Mouse (Mus musculus): ENCODE measurements around the gene Bbs9. TPM values are rescaled to one million over a fixed set of nuclear protein-coding genes. Genes with fewer than 3 reads are reported as not detected.

The Bbs9 gene
- polyA plus RNA-seq (2017; shearing (Covaris generic)): 14.3 TPM

GRCm38 (mm10) chr9:22475424-22475868, at the start of gene Bbs9:
Gene Bbs9 (plus strand): TSS chr9:22475715.

GRCm38 (mm10) chr9:22453990-22454389, 21.5 kb upstream of the Bbs9 start, which contains the start of gene Gm17545:
Gene Gm17545 (plus strand): TSS chr9:22454290.

DNA sequence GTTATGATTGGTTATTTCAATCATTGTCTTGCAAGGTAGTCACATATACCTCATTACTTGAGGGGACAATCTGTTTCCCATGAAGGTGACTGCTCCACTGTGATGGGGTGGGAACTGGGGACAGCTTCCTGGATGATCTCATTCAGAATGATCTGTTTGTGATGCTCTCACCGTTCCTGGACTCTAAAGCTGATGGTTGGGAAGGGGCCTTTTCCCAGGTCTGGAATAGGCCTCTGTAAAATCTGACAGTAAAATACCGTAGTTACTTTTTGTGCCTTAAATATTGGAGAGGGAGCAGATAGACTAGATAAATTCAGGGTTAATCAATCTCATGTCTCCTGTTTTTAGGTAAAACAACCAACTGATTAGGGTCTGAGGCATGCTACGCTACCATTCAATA, 5.9 kb upstream of the Bbs9 start, which contains the start of gene Rp9:
Gene Rp9, minus strand, starts transcription at position 101 of the 400 bp plus-strand sequence.

Other genes starting within 250 kb of the Bbs9 start
- gene Zfp599, start 215.8 kb upstream of the Bbs9 start, polyA plus RNA-seq (2017; shearing (Covaris generic)): 4.5 TPM
- 20.6 TPM for gene Zfp810, start 168.1 kb upstream of the Bbs9 start, polyA plus RNA-seq (2017; shearing (Covaris generic))
- 0.77 TPM for gene Anln, start 86.5 kb upstream of the Bbs9 start, polyA plus RNA-seq (2017; shearing (Covaris generic))
- 0.81 TPM for gene 9530077C05Rik, start 64.2 kb upstream of the Bbs9 start, polyA plus RNA-seq (2017; shearing (Covaris generic))
- gene Gm17545, start 21.4 kb upstream of the Bbs9 start, polyA plus RNA-seq (2017; shearing (Covaris generic)): not detected
- gene Rp9, start 6.0 kb upstream of the Bbs9 start, polyA plus RNA-seq (2017; shearing (Covaris generic)): 129 TPM

All from CD4-positive, CD25-positive, alpha-beta regulatory T cell (primary cell).